Mouse (Mus musculus): Measurements from ENCODE around the gene Psmd14.
A peak's percentile ranks its signal among the peaks of the same experiment; 100 is the strongest.

Psmd14 gene

GRCm38 (mm10) chr2:61711108-61712040 lies at the start of gene Psmd14:
TSS of gene Psmd14 (plus strand) at chr2:61711694.
- DNase-seq (ENCODE audit: low spot score), result peak; percentile 49

GRCm38 (mm10) chr2:61662833-61663232 lies 48.7 kb upstream of the Psmd14 start:
- no peak for DNase-seq (ENCODE audit: low spot score)

GRCm38 (mm10) chr2:61663573-61664241 lies 47.8 kb upstream of the Psmd14 start:
- no peak for DNase-seq (ENCODE audit: low spot score)

GRCm38 (mm10) chr2:61667420-61667819 lies 44.1 kb upstream of the Psmd14 start:
- DNase-seq (ENCODE audit: low spot score), result no peak

- no peak for DNase-seq (ENCODE audit: low spot score)
These were observed 43.2 kb upstream of the Psmd14 start for GRCm38 (mm10) chr2:61668260-61668659.

- no peak for DNase-seq (ENCODE audit: low spot score)
These were observed 36.9 kb upstream of the Psmd14 start for GRCm38 (mm10) chr2:61674555-61674954.

GRCm38 (mm10) chr2:61681572-61681971 lies 29.9 kb upstream of the Psmd14 start:
- DNase-seq (ENCODE audit: low spot score), result no peak

GRCm38 (mm10) chr2:61686533-61686932 lies 25.0 kb upstream of the Psmd14 start:
- no peak for DNase-seq (ENCODE audit: low spot score)

GRCm38 (mm10) chr2:61689086-61689485 lies 22.4 kb upstream of the Psmd14 start:
- DNase-seq (ENCODE audit: low spot score), result no peak

- DNase-seq (ENCODE audit: low spot score), result no peak
These were observed 1.9 kb upstream of the Psmd14 start for GRCm38 (mm10) chr2:61709570-61709969.

GRCm38 (mm10) chr2:61712526-61712925 lies 1.0 kb downstream of the Psmd14 start:
- DNase-seq (ENCODE audit: low spot score), result no peak

GRCm38 (mm10) chr2:61722401-61722982 lies 11.0 kb downstream of the Psmd14 start:
- DNase-seq (ENCODE audit: low spot score), result no peak

- DNase-seq (ENCODE audit: low spot score), result no peak
These were observed 21.4 kb downstream of the Psmd14 start for GRCm38 (mm10) chr2:61732802-61733486.

GRCm38 (mm10) chr2:61734175-61734574 lies 22.7 kb downstream of the Psmd14 start:
- no peak for DNase-seq (ENCODE audit: low spot score)

GRCm38 (mm10) chr2:61746051-61746450 lies 34.6 kb downstream of the Psmd14 start:
- DNase-seq (ENCODE audit: low spot score), result no peak

GRCm38 (mm10) chr2:61746580-61746979 lies 35.1 kb downstream of the Psmd14 start:
- no peak for DNase-seq (ENCODE audit: low spot score)

- no peak for DNase-seq (ENCODE audit: low spot score)
These were observed 35.9 kb downstream of the Psmd14 start for GRCm38 (mm10) chr2:61747411-61747810.

GRCm38 (mm10) chr2:61750702-61751101 lies 39.2 kb downstream of the Psmd14 start:
- no peak for DNase-seq (ENCODE audit: low spot score)

- no peak for DNase-seq (ENCODE audit: low spot score)
These were observed 39.8 kb downstream of the Psmd14 start for GRCm38 (mm10) chr2:61751286-61751685.

- DNase-seq (ENCODE audit: low spot score), result no peak
These were observed 40.9 kb downstream of the Psmd14 start for GRCm38 (mm10) chr2:61752362-61752761.

- DNase-seq (ENCODE audit: low spot score), result no peak
These were observed 43.5 kb downstream of the Psmd14 start for GRCm38 (mm10) chr2:61754989-61755388.

- no peak for DNase-seq (ENCODE audit: low spot score)
These were observed 47.9 kb downstream of the Psmd14 start for GRCm38 (mm10) chr2:61759234-61759855.

Measured in ovary, postnatal 10 days (tissue).